Mouse (Mus musculus) heart, postnatal 14 days (tissue): ENCODE results near the gene Dpy19l1. TPM values are rescaled to one million over a fixed set of nuclear protein-coding genes. Genes with fewer than 3 reads are reported as not detected.

Experiments
- DNase-seq, 2 experiments: peaks; one replicate each; pipeline ENCODE4 v3.0.0; 2021 to 2022
- intact Hi-C: fragments of 180-260 bp; cut with DNase I; formaldehyde crosslinking; loops from one replicate; pipeline ENCODE4 v1.15.1; 2025
- total RNA-seq, 2 experiments: library from RNA; stranded (reverse); gene quantifications; 2 replicates each; pipeline ENCODE4 v1.2.3; 2021

The Dpy19l1 gene
- total RNA-seq, 2 experiments from 2014 or later: 11.6 to 12.9 TPM

DNA sequence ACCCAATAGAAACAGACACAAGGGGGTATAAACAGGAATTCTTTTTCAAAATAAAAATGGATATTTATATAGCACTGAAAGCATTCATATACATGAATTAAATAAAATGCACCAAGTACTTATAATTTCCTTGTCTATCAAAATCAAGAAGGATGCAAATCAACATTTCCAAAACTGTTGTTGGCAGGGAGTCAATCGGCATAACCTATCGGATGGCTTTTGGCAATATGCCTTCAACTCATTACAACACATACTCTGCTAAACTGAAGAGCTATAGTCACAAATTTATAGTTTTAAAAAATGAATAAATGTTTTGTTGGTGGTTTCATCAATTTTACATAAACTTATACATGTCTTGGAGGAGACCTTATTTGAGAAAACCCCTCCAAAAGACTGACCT lies 25.7 kb downstream of the Dpy19l1 start:
- DNase-seq: no peak
- intact Hi-C loops: no loop called here

DNA sequence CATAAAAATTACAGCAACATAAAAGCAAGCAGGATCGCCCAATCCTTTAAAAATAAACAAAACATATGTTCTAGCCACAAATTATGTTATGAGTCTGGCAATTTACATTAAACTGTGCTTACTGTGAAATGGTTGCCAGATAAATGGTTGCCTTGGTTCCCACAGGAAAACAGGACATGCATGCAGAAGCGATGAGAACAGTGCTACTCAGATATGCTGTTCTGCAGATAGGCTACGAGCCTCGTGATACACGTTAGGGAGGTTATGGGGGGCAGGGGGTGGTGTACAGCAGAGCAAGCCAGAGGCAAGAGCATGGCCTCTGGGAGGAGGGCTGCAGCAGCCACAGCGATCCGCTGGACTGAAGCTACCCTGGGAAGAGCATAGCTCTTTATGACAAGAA lies 29.1 kb downstream of the Dpy19l1 start:
- intact Hi-C loops: no loop called here
- DNase-seq: no peak

DNA sequence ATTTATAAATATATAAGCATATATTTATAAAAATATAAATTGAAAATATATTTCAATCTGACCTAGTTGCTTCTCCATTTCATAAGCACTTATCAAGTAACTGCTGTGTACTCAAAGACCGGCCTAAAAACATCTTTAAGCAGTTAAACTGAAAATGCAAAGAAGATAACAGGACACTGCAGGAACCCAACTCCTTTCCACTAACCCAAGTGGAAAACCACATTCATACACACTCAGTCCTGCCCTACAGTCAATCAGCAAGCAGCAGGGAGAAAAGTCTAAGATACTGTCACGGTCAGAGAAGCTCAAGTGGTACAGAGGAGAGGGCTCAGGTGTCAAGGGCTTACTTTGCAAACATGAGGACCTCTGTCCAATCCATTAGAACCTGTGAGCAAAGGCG lies 30.4 kb downstream of the Dpy19l1 start:
- DNase-seq: no peak
- intact Hi-C loops: no loop called here

DNA sequence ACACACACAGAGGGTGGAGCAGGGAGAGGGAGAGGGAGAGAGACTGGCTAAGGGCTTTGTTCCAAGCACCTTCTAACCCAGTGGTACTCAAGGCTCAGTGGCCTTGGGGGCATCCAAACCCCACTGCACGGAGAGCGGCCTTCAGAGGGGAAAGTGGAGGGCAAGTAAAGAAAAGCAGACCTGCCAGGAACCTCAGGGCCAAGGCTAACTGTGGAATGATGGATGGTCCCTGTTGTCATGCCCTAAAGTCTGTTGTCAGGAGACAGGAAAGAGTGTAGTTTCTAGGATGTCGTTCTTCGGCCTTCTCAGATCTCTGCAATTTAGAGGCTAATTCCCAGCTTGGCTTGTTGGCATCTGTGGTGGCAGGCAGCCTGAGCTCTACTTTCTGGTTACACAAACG lies 32.8 kb downstream of the Dpy19l1 start:
- intact Hi-C loops: no loop called here
- DNase-seq: no peak

DNA sequence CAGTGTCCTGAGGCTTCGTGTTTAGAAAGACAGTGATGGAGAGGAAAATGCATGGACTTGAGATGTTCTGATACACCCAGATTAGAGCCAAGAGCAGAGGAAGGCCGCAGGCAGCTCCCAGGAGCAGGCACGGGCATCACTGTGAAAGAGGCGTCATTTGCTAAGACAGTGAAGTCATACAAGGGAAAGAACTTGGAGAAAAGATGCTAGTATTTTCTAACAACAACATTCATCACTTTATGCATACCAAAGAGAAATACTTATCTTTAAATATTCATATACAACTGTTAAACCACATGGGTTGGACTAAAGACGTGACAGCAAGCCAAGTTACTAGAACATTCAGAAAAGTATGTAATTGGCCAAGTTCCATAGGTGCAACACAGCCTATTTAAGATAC lies 35.8 kb downstream of the Dpy19l1 start:
- intact Hi-C loops: no loop called here

DNA sequence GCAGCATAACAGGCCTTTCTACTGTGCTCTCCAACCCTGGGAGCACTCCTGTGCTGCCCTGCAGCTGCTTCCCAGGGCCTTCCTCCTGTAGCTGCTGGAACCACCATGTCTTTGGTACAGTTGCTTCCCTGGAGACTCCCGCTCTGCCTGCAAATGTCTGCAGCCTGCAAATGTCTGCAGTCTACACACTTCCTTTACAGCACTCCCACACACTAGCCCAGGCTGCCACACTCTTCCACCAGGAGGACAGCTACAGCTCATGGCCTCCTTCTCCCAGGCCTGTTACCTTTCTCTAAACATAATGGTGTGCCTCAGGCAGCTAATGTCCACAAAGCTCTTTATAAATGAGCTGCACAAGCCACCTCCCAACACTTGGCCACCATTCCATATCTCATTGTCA lies 36.3 kb downstream of the Dpy19l1 start:
- DNase-seq: no peak
- intact Hi-C loops: no loop called here

More for the DNA sequence above, 35.8 kb downstream of the Dpy19l1 start:
- no peak for DNase-seq

DNA sequence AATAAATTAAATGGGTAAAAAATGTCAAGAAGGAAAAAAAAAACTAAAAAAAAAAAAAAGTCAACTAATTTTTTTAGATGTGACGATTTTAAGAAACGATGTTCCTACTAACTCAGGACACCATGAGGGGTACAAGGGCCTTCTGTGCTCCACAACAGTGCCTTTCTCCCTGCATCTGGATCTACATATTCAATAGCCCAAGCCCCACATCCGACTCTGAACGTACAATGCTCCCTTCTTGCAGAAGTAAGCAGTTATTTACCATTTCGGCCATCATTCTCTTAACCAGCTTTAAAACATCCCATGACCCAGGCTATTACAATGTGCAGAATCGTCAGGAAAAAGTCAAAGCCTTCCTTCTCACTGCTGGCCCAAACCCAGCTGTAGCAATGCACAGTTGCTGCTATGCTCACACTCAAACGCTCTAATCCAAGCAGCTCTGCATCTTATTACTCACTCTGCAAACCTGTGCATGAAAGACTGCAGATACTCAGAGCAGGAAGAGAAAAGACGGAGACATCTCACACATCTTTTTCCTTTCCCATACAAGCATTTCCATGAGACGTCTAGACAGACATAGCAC lies 41.5 kb downstream of the Dpy19l1 start:
- intact Hi-C loops: no loop called here

DNA sequence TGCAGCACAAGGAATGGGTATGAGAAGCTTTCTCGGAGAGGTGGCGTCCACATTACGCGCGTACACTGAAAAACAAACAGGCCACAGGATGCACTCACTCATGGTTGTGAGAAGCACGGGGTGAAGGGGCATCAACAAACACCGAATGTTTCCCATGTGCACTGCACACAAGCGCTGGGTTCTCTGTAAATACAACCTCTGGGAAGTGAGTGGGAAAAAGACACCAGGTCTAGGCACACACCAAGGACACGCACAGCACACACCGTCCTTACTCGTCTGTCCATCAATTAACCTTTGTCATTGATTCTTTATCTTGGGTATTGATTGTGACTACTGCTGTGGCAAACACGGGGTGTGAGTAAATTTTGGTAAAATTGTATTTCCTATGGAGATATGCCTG lies 49.1 kb downstream of the Dpy19l1 start:
- intact Hi-C loops: no loop called here
- DNase-seq: no peak

More for the DNA sequence above, 41.5 kb downstream of the Dpy19l1 start:
- DNase-seq: no peak

DNA sequence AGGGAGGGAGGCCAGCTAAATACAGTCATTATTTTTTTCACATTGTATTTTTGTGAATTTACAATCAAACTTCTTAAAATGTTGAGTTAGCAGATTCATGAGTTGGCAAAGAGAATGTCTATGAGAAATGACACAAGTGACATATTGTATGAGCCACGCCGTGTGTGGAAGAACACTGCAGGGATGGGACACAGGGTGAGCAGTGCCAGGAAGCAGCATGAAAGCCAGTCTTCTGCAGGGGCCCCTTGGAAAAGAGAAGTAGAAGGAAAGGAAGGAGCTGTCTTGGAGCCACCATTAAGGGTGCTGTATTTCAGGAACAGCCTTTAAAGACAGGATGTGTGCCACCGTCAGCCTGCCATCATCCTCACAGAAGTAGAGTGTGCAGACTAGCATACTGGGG lies 52.0 kb downstream of the Dpy19l1 start:
- intact Hi-C loops: no loop called here
- DNase-seq: no peak

DNA sequence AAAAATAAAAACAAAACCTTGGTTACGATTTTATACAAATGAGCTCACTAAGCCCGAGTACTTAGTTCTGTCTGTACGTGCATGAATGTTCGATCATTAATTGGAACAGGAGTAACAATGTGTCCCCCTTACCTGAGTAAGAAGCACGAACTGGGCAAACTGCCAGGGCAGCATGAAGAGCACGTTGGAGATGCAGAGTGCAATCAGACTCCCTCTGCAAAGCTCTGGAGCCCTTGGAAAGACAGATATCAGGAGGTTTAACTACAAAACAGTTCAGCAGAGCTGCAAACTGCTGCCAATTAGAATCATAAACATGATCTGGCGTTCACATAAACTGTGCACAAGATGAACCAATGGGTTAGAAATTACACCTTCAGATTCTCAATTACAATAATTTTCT lies 52.4 kb downstream of the Dpy19l1 start:
- no peak for DNase-seq
- intact Hi-C loops: no loop called here

DNA sequence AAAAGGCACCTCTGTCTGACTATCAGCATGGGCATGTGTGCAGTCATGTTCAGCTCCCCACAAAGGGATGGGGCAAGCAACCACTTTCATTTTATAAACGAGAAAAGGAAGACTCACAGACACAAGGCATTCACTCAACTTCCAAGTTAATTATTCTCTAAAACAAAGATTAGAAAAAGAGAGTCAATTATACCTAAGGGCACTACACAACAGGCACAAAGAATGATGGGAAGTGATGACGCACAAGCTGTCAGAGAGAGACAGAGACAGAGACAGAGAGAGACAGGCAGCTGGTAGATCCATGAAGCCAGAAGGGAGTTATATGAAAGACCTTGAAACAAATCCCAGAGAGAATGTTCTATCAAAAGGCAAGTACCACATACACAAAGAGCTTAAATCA lies 68.0 kb downstream of the Dpy19l1 start:
- intact Hi-C loops: no loop called here
- no peak for DNase-seq

DNA sequence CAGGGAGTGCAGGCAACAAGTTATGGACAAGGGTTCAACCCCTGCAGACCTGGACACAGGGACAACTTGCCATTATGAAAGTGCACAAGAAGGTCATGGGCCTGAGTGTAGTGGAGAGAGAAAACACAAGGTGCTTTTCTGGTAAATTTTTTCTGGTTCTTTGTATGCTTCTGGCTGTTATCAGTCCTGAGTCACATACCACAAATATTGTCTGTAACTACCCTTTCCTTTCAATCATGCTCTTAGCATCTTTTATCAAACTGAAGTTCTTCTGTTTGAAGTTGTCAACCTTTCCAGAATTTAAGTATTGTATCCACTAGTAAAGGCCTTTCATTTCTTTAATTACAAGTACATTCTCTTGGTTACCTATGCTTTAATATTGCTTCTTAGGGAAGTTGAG lies 73.2 kb downstream of the Dpy19l1 start:
- no peak for DNase-seq
- intact Hi-C loops: no loop called here

DNA sequence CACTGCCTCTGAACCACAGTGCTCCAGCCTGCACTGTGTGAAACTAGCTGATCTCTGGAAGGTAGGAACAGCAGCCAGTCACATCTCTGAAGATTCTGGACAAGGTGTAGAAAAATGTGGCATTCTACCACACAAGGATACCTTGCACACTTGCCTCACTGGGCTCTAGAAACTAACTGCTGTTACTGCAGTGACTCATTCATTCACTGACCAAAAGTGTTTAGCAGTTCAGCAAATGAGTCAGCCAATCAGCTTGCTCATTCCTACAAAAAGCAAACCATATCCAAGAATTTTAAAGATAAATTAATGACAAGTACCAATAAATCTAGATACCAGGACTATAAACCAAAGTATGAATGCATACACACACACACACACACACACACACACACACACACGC lies 77.3 kb downstream of the Dpy19l1 start:
- intact Hi-C loops: no loop called here
- DNase-seq: no peak

DNA sequence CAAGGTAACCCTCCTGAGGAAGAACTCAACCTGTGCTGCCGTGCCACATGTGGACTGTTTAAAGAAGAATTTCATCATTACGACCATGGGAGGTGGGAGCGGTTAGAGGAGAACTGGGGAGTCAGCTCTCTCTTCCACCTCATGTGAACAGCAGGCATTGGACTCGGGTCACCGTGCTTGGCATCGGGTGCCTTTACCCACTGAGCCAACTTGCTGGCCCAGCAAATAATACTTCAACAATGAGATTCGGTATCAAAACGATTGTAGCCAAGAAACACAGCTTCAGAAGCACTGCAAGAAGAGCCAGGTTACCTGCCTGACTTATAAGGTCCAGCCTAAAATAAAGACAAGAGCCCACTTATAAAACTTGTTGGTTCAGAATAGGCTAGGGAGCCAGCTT lies 79.7 kb downstream of the Dpy19l1 start:
- intact Hi-C loops: no loop called here
- no peak for DNase-seq

DNA sequence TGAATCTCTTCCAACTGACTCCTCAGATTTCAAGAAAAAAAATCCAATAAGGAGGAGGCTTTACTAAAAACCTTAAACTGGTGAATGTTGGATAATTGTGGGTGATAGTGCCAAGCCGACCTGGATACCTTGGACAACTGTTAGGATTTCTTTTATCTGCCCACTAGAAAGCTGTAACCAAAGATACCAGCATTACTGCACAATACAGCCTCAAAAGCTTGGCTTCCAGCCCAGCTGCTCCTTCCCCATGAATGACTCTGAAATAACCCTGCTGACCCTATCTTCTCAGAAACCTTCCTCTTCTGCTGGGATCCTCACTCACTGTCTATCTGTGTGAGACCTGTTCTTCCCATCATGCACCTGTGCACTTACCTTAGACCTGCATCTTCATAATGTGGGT lies 81.1 kb downstream of the Dpy19l1 start:
- intact Hi-C loops: no loop called here
- no peak for DNase-seq

DNA sequence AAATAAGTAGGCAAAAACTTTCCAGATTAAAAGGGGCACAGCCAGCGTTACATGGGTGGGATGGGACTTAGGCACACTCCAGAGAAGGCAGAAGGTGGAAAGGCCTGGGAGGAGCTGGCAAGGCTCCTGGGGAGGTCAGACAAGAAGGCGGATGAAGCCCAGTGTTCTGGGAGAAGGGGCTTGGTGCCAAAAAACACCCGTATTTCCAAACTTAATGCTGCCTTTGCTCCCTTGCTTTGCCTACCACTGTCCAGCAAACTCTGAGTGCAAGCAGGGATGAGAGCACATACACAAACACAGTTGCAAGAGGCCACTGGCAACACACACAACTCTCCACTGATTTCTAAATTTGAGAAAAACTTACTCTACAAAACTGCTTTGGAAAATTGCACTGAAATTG lies 81.7 kb downstream of the Dpy19l1 start:
- DNase-seq: no peak
- intact Hi-C loops: no loop called here

DNA sequence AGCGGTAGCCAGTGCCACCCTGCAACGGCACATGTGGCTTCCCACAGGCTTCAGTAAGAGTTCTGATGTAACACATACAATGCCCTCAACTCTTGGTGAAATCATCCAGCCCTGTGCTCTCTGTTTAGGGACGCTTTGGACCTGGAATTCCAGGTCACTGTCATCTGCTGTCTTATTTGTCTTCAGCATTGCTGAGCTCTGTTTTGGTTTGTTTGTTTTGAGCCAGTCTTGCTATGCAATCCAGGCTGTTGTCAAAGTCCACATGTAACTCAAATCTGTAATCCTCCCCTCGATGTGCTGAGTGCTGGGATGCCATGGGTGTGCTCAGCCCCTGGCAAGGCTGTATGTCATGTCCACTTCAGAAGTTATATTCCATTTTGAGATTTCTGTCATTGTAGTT lies 82.8 kb downstream of the Dpy19l1 start:
- no peak for DNase-seq

DNA sequence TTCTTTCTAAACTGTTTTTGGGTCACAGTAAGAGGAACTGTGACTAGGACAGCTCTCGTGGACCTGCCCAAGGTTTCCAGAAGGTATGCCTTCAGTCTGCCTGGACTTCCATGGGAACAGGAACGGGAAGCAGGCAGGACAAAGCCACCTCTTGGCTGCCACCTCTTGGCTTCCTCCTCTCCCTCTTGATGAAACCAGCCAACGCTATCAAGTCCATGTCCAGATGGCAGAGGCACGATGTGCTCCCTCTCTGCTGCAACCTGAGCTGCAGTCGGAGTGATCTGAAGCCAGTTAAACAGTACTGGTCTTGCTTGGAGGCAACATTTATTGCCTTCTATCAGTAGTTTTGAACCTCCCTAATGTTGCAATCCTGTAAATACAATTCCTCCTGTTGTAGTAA lies 84.7 kb downstream of the Dpy19l1 start:
- no peak for DNase-seq
- intact Hi-C loops: no loop called here

More for the DNA sequence above, 82.8 kb downstream of the Dpy19l1 start:
- intact Hi-C loops: no loop called here

DNA sequence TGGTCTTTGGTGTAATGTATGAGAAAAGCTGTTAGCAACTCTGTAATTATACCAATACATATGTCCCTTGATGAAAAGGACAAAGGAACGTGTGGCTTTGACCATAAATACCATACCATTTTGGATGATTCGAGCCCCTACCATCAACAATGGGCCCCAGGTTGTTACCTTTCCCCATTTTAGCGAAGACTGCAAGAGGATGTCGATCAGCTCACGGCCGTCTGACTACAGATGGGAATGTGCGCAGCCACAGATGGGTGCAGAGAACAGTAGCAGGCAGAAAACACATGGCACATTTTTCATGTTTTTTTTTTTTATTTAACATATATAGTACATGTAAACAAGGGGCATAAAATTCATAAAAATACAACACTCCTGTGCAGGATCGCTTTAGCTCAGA lies 91.5 kb downstream of the Dpy19l1 start:
- DNase-seq: no peak
- intact Hi-C loops: no loop called here

DNA sequence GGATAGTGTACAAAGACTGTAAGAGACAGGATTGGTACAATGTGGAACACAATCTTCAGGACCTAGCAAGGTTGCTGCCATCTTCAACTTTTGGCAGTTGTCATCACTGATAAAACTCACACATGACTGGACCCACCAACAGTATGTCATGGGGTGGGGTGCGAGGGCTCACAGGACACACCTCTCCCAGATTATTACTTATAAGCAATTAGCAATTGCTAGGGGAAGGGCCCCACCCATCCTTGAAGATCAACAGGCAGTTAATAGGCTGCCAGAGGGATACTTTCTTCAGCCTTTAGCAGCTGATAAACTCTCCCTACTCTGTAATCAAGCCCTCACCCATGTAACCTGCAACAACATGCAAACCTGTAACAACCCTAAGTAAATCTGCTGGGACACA lies 92.5 kb downstream of the Dpy19l1 start:
- intact Hi-C loops: no loop called here
- no peak for DNase-seq

DNA sequence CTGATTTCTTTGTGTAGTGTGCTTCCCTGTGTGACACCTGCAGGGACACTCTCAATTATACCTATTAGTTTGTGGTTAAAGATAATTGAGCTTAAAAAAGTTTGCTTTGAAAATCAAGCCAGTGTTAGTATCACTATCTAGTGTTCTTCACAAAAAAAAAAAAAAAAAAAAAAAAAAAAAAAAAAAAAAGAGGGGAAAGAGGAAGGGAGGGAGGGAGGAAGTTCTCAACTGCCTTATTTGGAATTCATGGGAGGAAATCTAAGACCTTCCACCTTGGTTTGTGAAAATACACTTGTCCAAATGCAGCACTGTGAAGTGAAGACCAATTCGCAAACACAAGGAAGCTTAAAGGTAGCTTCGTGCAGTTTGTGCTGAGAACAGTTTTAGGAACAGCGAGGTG lies 94.9 kb downstream of the Dpy19l1 start:
- intact Hi-C loops: no loop called here
- DNase-seq: no peak

DNA sequence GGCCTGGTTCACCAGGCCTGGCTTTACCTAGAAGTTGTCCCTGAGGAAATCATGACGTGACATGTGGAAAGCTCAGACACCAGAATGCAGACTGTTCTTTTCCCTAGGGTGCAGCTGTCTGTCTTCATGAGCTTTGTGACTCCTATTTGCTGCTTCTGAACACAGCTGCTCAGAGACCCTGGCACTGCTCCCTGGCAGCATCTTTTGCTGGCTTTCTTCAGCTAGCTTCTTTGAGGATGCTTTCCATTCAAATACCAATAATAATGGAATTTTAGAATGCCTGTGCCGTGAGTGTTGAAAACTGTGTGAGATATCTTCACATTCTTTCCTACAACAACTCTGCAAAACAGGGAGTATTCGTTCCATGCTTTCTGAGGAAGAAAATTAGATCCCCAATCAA lies 108.8 kb downstream of the Dpy19l1 start:
- DNase-seq: peak; percentile 10 to 42
- intact Hi-C loops: no loop called here

DNA sequence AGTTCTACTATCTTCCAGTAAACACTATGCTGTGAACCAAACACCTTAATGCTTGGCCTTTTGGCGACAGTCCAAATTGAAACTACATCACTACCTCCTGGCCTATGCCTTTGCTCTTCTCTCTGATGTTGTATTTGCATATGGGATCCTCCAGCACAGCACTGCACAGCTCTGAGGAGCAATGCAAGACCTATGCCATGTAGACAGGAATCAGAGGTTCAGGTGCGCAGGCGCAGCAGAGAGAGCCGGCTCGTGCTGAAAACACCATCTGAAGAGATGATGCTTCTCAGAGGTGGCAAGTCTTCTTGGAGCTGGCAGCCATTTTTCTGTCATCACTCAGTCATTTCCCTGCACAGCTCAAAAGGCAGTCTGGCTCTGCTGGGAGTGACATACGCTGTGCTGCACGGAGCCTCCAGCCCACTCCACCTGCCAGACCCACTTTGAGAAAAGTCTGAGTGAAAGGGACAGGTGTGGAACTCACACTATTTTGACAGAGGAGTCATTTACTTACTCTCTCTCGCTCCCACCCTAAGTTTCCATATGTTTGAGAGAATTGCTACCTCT lies 112.1 kb downstream of the Dpy19l1 start:
- intact Hi-C loops: no loop called here
- DNase-seq: no peak
